Mouse (Mus musculus): ENCODE results near the gene Gtdc1.

GRCm38 (mm10) chr2:44955506-44955905, 28.0 kb upstream of the Gtdc1 start:
- no peak for TF ChIP-seq POLR2A (IDR thresholded peaks at IDR 0.05; ENCODE audit: extremely low read depth, insufficient read depth, low read length)
- no peak for TF ChIP-seq CTCF (IDR thresholded peaks at IDR 0.05; ENCODE audit: extremely low read depth, insufficient read depth, low read length)

All from cortical plate, adult 2 months (tissue).